Mouse (Mus musculus) embryonic fibroblast, embryonic 13.5 days (primary cell): ENCODE data around the gene Itgb3bp.

Source experiments
- CTCF ChIP-seq: IDR thresholded peaks from 2 replicates; pipeline ENCODE4 v1.5.1; 2011; ENCODE audit warnings: mild to moderate bottlenecking, control low read depth, low read length, moderate library complexity, borderline replicate concordance; ENCODE audit not compliant: insufficient read depth
- POLR2A ChIP-seq: IDR thresholded peaks from 2 replicates; pipeline ENCODE4 v1.6.1; 2011; ENCODE audit warnings: low read depth, mild to moderate bottlenecking, control low read depth, low read length, moderate library complexity

DNA sequence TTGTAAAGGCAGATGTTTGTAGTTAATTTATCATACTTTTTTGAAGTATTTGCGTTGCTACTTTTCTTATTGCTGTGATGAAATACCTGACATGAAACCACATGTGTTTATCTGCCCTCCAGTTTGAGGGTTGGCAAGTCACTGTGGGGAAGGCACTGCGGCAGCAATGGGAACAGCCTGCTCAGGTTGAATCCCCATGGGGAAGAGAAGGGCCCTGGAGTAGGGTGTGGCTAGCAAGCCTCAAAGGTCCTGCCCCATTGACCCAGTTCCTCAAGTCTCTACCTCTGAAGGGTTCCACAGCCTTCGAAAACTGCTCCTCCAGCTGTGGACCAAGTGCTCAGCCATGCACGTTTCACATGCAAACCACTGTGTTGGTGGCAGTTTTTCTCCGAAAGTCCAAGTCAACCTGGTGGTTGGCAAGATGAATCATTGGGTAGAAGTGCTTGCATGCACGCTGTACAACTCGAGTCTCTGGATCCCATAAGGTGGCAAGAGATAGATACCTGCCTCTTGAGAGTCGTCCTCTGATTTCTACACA lies 203.6 kb downstream of the Itgb3bp start:
- TF ChIP-seq CTCF, result no peak
- no peak for TF ChIP-seq POLR2A
